Mouse (Mus musculus) hindbrain, embryonic 12.5 days (tissue): ENCODE results near the gene Ikzf3. TPM values are rescaled to one million over a fixed set of nuclear protein-coding genes. Genes with fewer than 3 reads are reported as not detected.

Source experiments
- ATAC-seq: fragments of 200-750 bp; cut with Nextera tagmentation; 2 replicates; pipeline ENCODE4 v1.8.0; 2017; ENCODE audit warnings: moderate TSS enrichment; ENCODE audit not compliant: low FRiP score
- H3K27ac ChIP-seq: fragments of 300-500 bp; sonication (generic); 2 replicates; pipeline ENCODE4 v1.5.1; 2016; ENCODE audit warnings: mild to moderate bottlenecking
- H3K27me3 ChIP-seq: fragments of 300-500 bp; sonication (generic); 2 replicates; pipeline ENCODE4 v1.6.1; 2016; ENCODE audit warnings: mild to moderate bottlenecking
- H3K36me3 ChIP-seq: fragments of 300-500 bp; sonication (generic); 2 replicates; pipeline ENCODE4 v1.6.1; 2016; ENCODE audit warnings: mild to moderate bottlenecking
- H3K4me1 ChIP-seq: fragments of 300-500 bp; sonication (generic); 2 replicates; pipeline ENCODE4 v1.6.1; 2016
- H3K4me2 ChIP-seq: fragments of 300-500 bp; sonication (generic); replicated peaks from 2 replicates; pipeline ENCODE4 v1.6.1; 2016; ENCODE audit warnings: mild to moderate bottlenecking
- H3K4me3 ChIP-seq: fragments of 300-500 bp; sonication (generic); 2 replicates; pipeline ENCODE4 v1.5.1; 2016; ENCODE audit warnings: mild to moderate bottlenecking
- H3K9ac ChIP-seq: fragments of 300-500 bp; sonication (generic); 2 replicates; pipeline ENCODE4 v1.6.1; 2016; ENCODE audit warnings: mild to moderate bottlenecking, moderate library complexity
- H3K9me3 ChIP-seq: fragments of 300-500 bp; sonication (generic); replicated peaks from 2 replicates; pipeline ENCODE4 v1.6.1; 2016; ENCODE audit warnings: mild to moderate bottlenecking
- WGBS: fragments of 180-500 bp; shearing (Covaris S2); methylation state at CpG from one replicate; pipeline ENCODE4 v1.1.7; 2016; 5-methylcytosine and 5-hydroxymethylcytosine counted together
- polyA plus RNA-seq: library from polyadenylated mRNA; unstranded; fragments of >200 nt; fragmentation: Nextera tagmentation; extraction: Ambion mirVana; gene quantifications from 2 replicates; pipeline ENCODE4 v1.2.1, GENCODE M21; 2016

The Ikzf3 gene
- polyA plus RNA-seq, 1 experiment from 2014 or later: not detected

DNA sequence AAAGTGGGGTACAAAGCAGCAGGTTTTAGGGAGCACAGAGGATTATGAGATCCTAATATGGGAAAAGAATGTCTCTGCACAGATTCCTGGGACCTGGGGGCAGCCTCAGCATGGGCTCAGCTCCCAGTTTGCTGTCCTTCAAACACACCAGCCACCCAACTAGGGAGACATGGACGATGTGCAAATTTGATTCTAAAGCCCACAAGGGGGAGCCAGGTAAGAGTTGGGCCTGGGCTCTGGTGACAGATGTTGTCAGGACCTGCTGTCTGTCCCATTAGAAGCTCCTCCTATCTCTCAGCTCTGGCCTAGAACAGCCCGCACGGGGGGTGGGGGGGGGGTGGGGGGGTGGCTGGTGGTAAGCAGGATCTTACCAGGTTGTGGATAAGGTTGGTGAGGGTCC lies 37.7 kb upstream of the Ikzf3 start:
- no peak overlapping the region for H3K4me2 ChIP-seq
- peaks cover 32% of the 10 kb centered on the region for H3K36me3 ChIP-seq
- peak overlapping the region; percentile 8; the same call in 1 of the 2 replicates for H3K9ac ChIP-seq
- no peaks in the 10 kb centered on the region for H3K9me3 ChIP-seq
- no peak overlapping the region for H3K27ac ChIP-seq
- no peak overlapping the region for H3K4me3 ChIP-seq
- 39% methylated on average over 3 of the region's 3 CpGs for WGBS
- H3K27me3 ChIP-seq: no peaks in the 10 kb centered on the region
- ATAC-seq: no peak
- peaks cover 33% of the 10 kb centered on the region for H3K4me1 ChIP-seq

DNA sequence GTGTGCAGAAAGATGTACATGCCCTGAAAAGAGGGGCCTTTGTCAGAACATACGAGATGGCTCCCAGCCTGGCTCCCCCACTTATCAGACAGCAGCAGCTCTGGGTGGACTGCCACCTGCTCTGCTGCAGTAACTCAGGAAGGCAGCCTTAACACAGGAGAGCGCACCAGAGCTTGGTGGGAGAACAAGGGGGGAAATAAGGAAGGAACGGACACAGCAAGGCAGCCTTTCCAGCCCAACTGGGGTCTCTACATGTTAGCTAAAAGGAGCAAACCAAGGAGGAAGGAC lies 37.4 kb upstream of the Ikzf3 start:
- H3K9ac ChIP-seq: peak overlapping the region; percentile 8; the same call in 1 of the 2 replicates
- H3K9me3 ChIP-seq: no peaks in the 10 kb centered on the region
- H3K4me1 ChIP-seq: peaks cover 30% of the 10 kb centered on the region
- ATAC-seq: no peak
- no peaks in the 10 kb centered on the region for H3K27me3 ChIP-seq
- no peak overlapping the region for H3K4me2 ChIP-seq
- peaks cover 32% of the 10 kb centered on the region for H3K36me3 ChIP-seq
- H3K27ac ChIP-seq: no peak overlapping the region; the same call in 1 of the 2 replicates
- 88% methylated on average over 3 of the region's 3 CpGs for WGBS
- no peak overlapping the region for H3K4me3 ChIP-seq

DNA sequence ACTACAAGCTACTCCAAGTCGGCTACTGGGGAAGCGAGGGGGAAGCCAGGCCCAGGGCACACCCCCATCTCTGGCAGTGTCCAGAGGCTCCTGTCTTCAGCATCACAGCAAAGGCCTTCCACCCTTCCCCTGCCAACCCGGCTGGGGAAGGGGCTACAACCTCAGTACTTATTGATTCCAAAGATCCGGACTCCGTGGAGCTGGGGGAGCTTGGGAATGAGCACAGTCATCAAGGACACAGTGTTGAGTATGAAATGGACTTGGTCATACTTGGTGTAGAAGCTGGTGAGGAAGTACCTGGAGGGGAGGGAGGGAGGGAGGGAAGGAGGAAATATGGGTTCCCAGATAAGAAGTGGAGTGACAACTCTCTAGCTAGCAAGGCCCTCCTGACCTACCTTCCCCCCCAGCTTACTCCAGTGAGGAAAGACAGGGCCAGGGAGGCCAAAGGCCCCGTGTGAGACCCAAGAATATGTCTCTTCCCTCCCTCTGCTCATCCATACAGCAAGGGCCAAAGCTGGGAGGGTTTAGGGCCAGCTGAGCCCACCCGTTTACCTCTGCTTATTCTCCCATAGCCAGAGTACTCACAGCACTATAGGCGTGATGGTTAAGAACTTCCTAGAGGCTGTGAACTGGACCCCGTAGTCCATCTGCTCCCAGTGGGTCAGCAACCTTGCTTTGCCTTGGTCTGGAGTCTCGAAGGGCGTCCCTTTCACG lies 36.9 kb upstream of the Ikzf3 start:
- Histone ChIP-seq H3K4me2 (no peak overlapping the region), H3K9ac (no peak overlapping the region), H3K27ac (no peak overlapping the region; the same call in 1 of the 2 replicates), H3K4me3 (no peak overlapping the region), H3K27me3 (no peaks in the 10 kb centered on the region), H3K9me3 (no peaks in the 10 kb centered on the region), H3K36me3 (peaks cover 32% of the 10 kb centered on the region), H3K4me1 (peaks cover 25% of the 10 kb centered on the region)
- no peak for ATAC-seq
- 91% methylated on average over 12 of the region's 12 CpGs for WGBS

DNA sequence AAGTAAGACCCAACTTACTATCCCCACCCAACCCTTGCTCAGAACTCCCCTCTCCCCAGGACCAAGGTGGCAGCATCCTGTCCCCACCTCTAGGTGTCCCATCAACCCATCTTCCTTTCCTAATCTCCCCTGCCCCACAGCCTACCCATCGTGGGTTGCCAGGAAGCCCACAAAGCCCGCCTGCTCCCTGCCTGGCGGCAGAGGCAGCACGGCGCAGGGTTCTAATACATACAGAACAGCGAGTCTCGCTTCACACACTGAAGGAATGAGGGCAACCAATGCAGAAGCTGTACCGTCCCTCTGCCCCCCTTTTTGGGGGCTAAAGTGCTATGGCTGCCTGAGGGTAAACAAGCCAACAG lies 36.2 kb upstream of the Ikzf3 start:
- H3K27ac ChIP-seq: no peak overlapping the region
- ATAC-seq: no peak

DNA sequence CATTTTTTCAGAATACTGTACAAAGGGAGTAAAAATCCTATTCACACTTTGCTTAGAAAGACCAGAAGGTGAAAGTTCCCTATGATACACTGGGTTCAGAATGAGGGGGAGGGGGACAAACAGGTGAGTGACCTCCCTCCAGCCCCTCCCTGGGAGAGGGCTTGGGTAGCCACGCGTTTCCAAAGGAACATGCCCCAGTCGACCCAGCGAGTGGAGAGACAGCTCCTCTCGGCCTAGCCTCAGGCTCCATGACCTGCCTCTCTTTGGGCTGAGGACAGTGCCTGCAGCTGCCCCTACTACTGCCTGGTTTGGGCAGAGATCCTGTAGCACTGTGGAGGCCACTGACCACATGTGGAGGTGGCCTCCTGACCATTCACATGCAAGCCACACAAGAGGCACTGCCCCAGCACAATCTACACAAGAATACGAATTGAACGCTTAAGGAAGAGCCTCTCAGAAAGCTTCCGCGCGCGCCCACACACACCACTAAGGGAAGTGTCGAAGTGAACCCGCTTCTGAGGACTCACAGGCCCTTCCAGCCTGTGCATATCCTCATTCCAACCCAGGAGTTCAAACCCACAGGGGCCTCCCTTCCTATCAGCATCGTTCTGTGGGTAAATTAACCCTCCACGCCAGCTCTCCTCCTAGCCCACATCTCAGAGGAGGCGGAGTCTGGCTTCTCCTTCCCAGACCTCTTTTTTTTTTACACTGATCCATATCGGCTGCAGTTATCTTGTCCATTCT lies 35.6 kb upstream of the Ikzf3 start:
- H3K36me3 ChIP-seq: peaks cover 32% of the 10 kb centered on the region
- no peak overlapping the region for H3K4me2 ChIP-seq
- H3K4me3 ChIP-seq: no peak overlapping the region
- no peak overlapping the region for H3K9ac ChIP-seq
- ATAC-seq: no peak
- H3K4me1 ChIP-seq: peaks cover 19% of the 10 kb centered on the region
- no peaks in the 10 kb centered on the region for H3K27me3 ChIP-seq
- no peak overlapping the region for H3K27ac ChIP-seq
- H3K9me3 ChIP-seq: no peaks in the 10 kb centered on the region
- 71% methylated on average over 17 of the region's 17 CpGs for WGBS

More for the DNA sequence above, 36.2 kb upstream of the Ikzf3 start:
- H3K27me3 ChIP-seq: no peaks in the 10 kb centered on the region
- no peak overlapping the region for H3K9ac ChIP-seq
- WGBS: 81% methylated on average over 8 of the region's 8 CpGs
- no peaks in the 10 kb centered on the region for H3K9me3 ChIP-seq
- peaks cover 20% of the 10 kb centered on the region for H3K4me1 ChIP-seq
- no peak overlapping the region for H3K4me2 ChIP-seq
- no peak overlapping the region for H3K4me3 ChIP-seq
- H3K36me3 ChIP-seq: peaks cover 32% of the 10 kb centered on the region

DNA sequence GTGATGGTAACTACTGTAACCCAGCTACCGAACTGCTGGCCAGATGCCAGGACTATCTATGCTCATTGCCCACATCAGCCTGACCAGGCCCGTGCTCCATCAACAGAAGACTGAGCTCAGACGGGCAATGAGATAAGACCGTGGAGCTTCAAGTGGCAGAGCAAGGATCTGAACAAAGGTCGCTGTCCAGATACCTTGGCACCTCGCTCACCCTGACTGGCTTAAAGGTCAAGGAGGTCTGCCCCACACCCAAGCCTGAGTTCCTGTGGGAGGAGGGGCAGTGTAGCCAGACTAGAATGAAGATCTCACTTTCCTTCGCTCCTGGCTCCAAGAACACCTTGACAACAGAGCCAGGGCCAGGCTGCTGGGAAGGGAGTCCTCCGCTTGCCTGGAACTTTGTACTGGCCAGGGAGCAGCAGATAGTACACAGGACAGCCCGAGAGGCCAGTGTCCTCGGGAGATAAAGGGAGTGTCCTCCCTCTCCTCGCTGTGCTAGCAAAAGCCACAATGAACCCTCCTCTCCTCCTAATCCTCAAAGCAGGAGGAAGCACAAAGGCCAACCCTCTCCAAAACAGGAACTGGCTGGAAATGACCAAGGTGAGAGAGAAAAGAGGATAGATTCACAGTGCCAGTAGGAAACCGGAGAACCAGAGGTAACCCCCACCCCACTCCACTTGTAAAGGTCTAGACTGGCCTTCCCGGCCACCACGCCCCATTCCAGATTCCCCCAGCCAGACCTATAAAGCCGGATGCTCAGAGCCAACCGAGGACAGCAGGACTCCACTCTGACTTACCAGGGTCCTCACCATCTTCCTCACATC lies 34.7 kb upstream of the Ikzf3 start:
- H3K9me3 ChIP-seq: no peaks in the 10 kb centered on the region
- WGBS: 82% methylated on average over 16 of the region's 16 CpGs
- no peak overlapping the region for H3K4me2 ChIP-seq
- no peak overlapping the region for H3K27ac ChIP-seq
- peaks cover 9% of the 10 kb centered on the region for H3K4me1 ChIP-seq
- no peak for ATAC-seq
- H3K9ac ChIP-seq: no peak overlapping the region
- peaks cover 32% of the 10 kb centered on the region for H3K36me3 ChIP-seq
- H3K27me3 ChIP-seq: 0 out of 2 replicates have a peak, but pooled peaks cover 2% of the 10 kb centered on the region
- H3K4me3 ChIP-seq: no peak overlapping the region

DNA sequence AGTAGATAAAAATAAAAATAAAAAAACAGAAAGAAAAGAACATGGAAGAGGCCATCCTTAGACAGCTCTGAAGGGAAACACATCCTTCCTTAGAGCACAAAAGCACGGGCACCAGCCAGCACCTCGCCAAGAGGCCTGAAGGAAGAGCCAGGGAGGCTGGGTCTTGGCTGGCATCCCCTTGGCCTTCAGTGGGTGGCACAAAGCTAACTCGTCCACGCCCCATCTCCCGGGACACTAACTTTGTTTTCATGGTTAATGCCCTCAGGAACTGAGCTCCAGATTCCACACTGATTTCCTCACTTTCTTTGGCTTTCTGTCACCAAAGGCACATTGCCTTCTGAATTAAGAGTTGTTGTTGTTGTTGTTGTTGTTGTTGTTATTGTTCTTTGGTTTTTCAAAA lies 31.9 kb upstream of the Ikzf3 start:
- Histone ChIP-seq H3K9me3 (no peaks in the 10 kb centered on the region), H3K4me2 (no peak overlapping the region), H3K27ac (no peak overlapping the region), H3K36me3 (peaks cover 23% of the 10 kb centered on the region), H3K9ac (no peak overlapping the region), H3K27me3 (0 out of 2 replicates have a peak, but pooled peaks cover 2% of the 10 kb centered on the region), H3K4me3 (no peak overlapping the region), H3K4me1 (no peaks in the 10 kb centered on the region)
- ATAC-seq: no peak
- WGBS: 84% methylated on average over 5 of the region's 5 CpGs

DNA sequence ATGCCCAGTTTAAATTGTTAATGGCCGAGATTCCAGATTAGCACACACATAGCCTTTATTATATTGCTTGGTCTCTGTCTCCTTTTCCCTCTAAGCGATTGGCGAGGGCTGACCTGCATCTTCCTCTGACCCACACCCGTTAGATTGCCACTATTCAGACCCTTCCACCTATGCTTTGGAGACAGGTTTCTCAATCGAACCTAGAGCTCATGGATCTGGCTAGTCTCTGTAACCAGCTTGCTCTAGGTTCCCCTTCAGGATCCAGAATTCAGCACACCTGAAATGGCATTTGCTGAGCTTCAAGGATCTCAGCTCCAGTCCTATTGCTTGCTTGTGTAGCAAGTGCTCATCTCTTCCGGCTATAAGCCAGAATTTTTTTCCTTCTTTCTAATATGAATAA lies 23.6 kb upstream of the Ikzf3 start:
- H3K27me3 ChIP-seq: no peaks in the 10 kb centered on the region
- no peak overlapping the region for H3K4me3 ChIP-seq
- ATAC-seq: no peak
- no peak overlapping the region for H3K4me2 ChIP-seq
- H3K9me3 ChIP-seq: no peaks in the 10 kb centered on the region
- H3K4me1 ChIP-seq: no peaks in the 10 kb centered on the region
- 84% methylated on average over 6 of the region's 6 CpGs for WGBS
- no peak overlapping the region for H3K27ac ChIP-seq
- H3K9ac ChIP-seq: no peak overlapping the region
- H3K36me3 ChIP-seq: no peaks in the 10 kb centered on the region

DNA sequence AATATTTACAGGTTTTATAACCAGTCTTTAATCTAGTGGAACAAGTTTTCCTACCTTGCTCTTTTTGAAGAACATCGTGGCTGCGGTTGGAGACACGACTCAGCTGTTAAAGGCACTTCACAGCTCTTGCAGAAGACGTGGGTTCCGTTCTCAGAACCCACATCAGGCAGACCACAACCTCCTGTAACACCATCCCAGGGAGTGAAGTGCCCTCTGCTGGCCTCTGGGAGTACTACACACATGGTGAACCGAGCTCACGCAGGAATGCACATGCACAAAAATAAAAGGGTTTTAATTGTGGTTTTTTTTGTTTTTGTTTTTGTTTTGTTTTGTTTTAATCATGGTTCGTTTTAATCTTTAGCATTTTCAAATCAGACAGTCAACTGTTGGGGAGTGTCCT lies 22.5 kb upstream of the Ikzf3 start:
- Histone ChIP-seq H3K36me3 (no peaks in the 10 kb centered on the region), H3K9ac (no peak overlapping the region), H3K27ac (no peak overlapping the region), H3K4me2 (no peak overlapping the region), H3K27me3 (no peaks in the 10 kb centered on the region), H3K4me1 (no peaks in the 10 kb centered on the region), H3K9me3 (no peaks in the 10 kb centered on the region), H3K4me3 (no peak overlapping the region)
- WGBS: 85% methylated on average over 8 of the region's 8 CpGs
- ATAC-seq: no peak

DNA sequence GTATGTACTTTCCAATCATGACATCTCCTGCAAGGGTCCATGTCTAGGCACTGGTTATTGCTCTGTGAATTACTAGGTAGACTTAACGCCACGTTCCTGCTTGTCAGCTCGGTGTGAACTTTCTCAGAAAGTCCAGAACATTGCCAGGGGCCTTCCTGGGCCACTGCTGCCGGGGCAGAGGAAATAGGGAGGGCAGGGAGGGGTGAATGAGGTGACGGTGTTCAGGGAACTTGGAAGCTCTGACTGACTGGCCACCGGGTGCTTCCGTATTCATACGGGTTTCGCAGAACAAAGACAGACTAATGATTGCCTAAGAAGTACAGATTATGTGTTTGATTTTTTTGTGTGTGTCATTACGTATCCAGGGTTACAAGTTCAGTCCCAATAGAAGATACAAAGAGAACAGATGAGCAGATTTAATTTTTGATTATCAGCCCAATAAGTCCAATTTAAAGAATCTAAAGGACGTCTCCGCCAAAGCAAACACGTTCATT lies 18.1 kb upstream of the Ikzf3 start:
- no peak for ATAC-seq
- Histone ChIP-seq H3K4me1 (no peaks in the 10 kb centered on the region; the same call in 1 of the 2 replicates), H3K27ac (no peak overlapping the region), H3K36me3 (no peaks in the 10 kb centered on the region), H3K4me2 (no peak overlapping the region), H3K4me3 (no peak overlapping the region), H3K27me3 (no peaks in the 10 kb centered on the region), H3K9me3 (no peaks in the 10 kb centered on the region), H3K9ac (no peak overlapping the region)
- WGBS: 76% methylated on average over 13 of the region's 13 CpGs

DNA sequence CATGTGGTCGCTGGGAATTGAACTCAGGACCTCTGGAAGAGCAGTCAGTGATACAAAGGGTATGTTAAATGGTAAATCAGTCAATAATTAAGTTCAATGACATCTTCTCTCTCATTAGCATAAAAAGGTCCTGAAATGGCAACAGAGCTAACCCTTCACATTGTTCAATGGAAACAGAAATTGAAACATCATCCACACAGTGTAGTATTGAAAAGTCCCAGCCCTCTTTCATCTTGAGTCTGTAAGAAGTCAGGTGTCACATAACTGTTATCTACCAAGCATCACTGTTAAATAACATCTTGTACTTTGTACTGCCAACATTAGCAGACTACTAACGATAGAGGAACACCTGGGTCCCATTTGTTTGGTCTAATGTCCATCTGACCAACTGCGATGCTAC lies 17.2 kb upstream of the Ikzf3 start:
- Histone ChIP-seq H3K27me3 (no peaks in the 10 kb centered on the region), H3K4me2 (no peak overlapping the region), H3K9ac (no peak overlapping the region), H3K9me3 (no peaks in the 10 kb centered on the region), H3K4me1 (no peaks in the 10 kb centered on the region; the same call in 1 of the 2 replicates), H3K4me3 (no peak overlapping the region), H3K36me3 (no peaks in the 10 kb centered on the region), H3K27ac (no peak overlapping the region)
- no peak for ATAC-seq
- WGBS: 81% methylated on average over 3 of the region's 3 CpGs

DNA sequence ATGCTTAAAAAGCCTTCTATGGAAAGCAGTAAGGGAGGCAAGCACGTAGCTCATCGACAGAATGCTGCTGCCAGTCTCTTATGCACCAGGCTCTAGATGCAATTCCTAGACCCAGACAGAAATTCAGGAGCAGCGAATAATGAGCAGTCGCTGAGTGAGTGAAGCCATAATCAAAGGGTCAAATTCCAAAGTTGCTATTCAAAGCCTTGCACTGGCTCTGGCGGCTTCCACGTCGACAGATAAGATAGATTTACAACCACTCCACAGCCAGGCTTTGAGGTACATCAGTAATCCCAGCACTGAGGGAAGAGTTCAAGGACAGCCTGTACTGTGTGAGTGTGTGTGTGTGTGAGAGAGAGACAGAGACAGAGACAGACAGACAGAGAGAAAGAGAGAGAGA lies 15.1 kb upstream of the Ikzf3 start:
- ATAC-seq: no peak
- no peak overlapping the region for H3K4me3 ChIP-seq
- H3K27ac ChIP-seq: no peak overlapping the region

More for the DNA sequence above, 15.1 kb upstream of the Ikzf3 start:
- no peak overlapping the region for H3K9ac ChIP-seq
- H3K4me1 ChIP-seq: no peaks in the 10 kb centered on the region; the same call in 1 of the 2 replicates
- WGBS: 39% methylated on average over 7 of the region's 7 CpGs
- no peaks in the 10 kb centered on the region for H3K27me3 ChIP-seq
- H3K36me3 ChIP-seq: no peaks in the 10 kb centered on the region
- H3K9me3 ChIP-seq: no peaks in the 10 kb centered on the region
- H3K4me2 ChIP-seq: no peak overlapping the region
